Mouse (Mus musculus) kidney, adult 2 months (tissue): ENCODE data around the gene Zbtb7a. TPM values are rescaled to one million over a fixed set of nuclear protein-coding genes. Genes with fewer than 3 reads are reported as not detected.
A peak's percentile ranks its signal among the peaks of the same experiment; 100 is the strongest.

Source experiments
- DNase-seq: peaks from one replicate; pipeline ENCODE4 v3.0.0; 2021
- H3K27ac ChIP-seq: fragments of 200-500 bp; 2 replicates; pipeline ENCODE4 v1.5.1; 2012; ENCODE audit warnings: low read depth, low read length, control low read depth, inconsistent platforms; ENCODE audit not compliant: insufficient read depth
- H3K27me3 ChIP-seq: fragments of 200-500 bp; replicated peaks from 2 replicates; pipeline ENCODE4 v1.6.1; 2012; ENCODE audit warnings: mild to moderate bottlenecking, moderate library complexity, low read length, inconsistent platforms; ENCODE audit not compliant: control insufficient read depth, insufficient read depth
- H3K36me3 ChIP-seq: fragments of 200-500 bp; 2 replicates; pipeline ENCODE4 v1.6.1; 2012; ENCODE audit warnings: mild to moderate bottlenecking, moderate library complexity, low read length, inconsistent platforms; ENCODE audit not compliant: control insufficient read depth, insufficient read depth
- H3K4me1 ChIP-seq: fragments of 200-500 bp; 2 replicates; pipeline ENCODE4 v1.6.1; 2011; ENCODE audit warnings: low read length; ENCODE audit not compliant: control insufficient read depth, insufficient read depth
- H3K4me3 ChIP-seq: fragments of 200-500 bp; 2 replicates; pipeline ENCODE4 v1.5.1; 2011; ENCODE audit warnings: mild to moderate bottlenecking, low read depth, low read length, control low read depth; ENCODE audit not compliant: insufficient read depth
- CTCF ChIP-seq: fragments of 200-500 bp; conservative IDR thresholded peaks from 2 replicates; pipeline ENCODE4 v1.5.1; 2011; ENCODE audit warnings: low read depth, mild to moderate bottlenecking, control low read depth, low read length, moderate library complexity, mixed read lengths; ENCODE audit not compliant: insufficient read depth, insufficient read length
- POLR2A ChIP-seq: fragments of 200-500 bp; IDR thresholded peaks from one replicate; pipeline ENCODE4 v1.6.1; 2011; ENCODE audit warnings: low read depth, low read length, control low read depth
- WGBS: fragments of 180-500 bp; shearing (Covaris S2); methylation state at CpG from one replicate; pipeline ENCODE4 v1.1.7; 2018; 5-methylcytosine and 5-hydroxymethylcytosine counted together
- polyA plus RNA-seq: library from polyadenylated mRNA; depleted of rRNA; stranded (reverse); fragments of >200 nt; gene quantifications from 2 replicates; pipeline ENCODE4 v1.2.3, GENCODE M21; 2012

Gene Zbtb7a
- polyA plus RNA-seq, 1 experiment = 37.1 TPM

DNA sequence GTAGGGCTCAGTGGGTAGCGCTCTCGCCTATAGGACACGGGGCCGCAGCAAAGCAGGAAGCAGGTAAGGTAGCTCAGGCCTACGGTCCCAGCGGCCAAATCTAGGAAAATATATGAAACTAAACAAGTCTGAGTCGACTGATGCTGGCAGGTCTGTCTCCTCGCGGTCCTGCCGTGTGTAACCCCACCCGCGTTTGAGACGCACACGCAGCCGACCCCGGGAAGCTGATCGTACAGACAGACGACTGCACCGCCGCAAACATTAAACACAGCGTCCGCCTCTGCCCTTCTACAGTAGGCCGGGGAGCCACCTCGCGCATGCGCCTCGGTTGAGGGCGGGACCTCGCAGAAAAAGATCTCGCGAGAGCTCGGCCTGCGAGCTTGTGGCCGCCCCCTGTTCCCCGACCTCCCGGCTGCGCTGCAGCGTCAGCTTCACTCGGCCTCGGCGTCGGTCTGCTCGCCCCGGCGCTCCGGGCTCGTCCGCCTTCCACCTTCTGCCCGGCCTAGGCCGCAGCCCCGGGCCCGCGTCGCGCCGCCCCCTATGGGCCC, 29.4 kb upstream of the Zbtb7a start, which contains the start of gene Map2k2:
Gene Map2k2 (plus strand): TSS at position 351 of the 548 bp plus-strand sequence.
- WGBS = under 1% methylated on average over 56 of the region's 56 CpGs
- no peak for TF ChIP-seq CTCF
- TF ChIP-seq POLR2A = peak; percentile 94
- Histone ChIP-seq H3K4me1 (peaks cover 13% of the 10 kb centered on the region), H3K36me3 (no peaks in the 10 kb centered on the region), H3K4me3 (peak within 1 kb of the TSS; percentile 62), H3K27me3 (no peaks in the 10 kb centered on the region), H3K27ac (peak within 1 kb of the TSS; percentile 94)
- peak; percentile 98 for DNase-seq

DNA sequence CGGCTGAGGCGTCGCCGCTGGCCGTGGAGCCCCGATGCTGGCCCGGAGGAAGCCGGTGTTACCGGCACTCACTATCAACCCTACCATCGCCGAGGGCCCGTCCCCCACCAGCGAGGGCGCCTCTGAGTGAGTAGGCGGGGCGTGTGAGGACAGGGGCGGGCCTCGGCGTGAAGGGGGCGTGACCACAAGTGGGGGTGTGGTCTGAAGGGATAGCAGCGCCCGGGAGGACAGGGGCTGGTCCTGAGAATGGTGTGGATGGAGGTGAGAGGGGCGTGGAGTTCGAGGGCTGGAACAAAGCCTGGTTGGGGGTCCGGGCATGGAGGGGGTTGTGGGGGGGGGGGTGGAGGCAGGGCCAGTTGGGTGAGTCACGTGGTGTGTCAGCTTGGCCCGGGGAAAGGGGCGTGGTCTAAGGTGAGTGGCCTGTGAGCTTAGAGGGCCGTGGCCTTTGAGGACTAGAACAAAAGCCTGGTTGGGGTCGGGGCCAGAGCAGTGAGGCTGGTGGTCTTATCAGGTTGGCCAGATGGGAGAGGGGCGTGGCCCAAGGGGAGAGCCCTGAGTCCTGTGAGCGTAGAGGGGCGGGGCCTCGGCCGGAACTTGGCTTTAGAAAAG, 28.8 kb upstream of the Zbtb7a start:
- Histone ChIP-seq H3K4me1 (peaks cover 13% of the 10 kb centered on the region), H3K36me3 (no peaks in the 10 kb centered on the region), H3K27me3 (no peaks in the 10 kb centered on the region), H3K27ac (peak overlapping the region; percentile 90), H3K4me3 (peak overlapping the region; percentile 62)
- WGBS = 1% methylated on average over 34 of the region's 35 CpGs
- DNase-seq = peak; percentile 92
- TF ChIP-seq CTCF (no peak), POLR2A (no peak)

DNA sequence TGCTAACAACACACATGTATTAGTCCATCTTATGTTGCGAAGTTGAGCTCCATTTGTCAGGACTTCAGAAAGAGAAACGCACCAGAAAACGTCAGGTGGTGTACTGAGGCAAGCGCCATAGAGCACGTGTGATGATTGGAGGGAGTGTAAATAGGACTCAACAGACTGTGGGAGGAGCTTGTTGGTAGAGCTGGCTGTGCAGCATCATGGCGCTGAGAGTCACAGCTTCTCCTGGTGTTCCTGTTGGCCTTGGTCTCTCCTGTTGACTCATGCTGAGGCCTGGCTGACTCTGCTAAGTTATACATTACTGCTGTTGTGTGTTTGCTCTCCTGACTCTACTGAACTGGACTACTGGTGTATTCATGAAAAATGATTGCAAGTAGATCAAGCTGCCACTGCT, 22.1 kb upstream of the Zbtb7a start:
- H3K27me3 ChIP-seq = no peaks in the 10 kb centered on the region
- TF ChIP-seq CTCF (no peak), POLR2A (no peak)
- DNase-seq = no peak
- no peak overlapping the region for H3K27ac ChIP-seq
- no peaks in the 10 kb centered on the region for H3K4me1 ChIP-seq
- H3K4me3 ChIP-seq = no peak overlapping the region
- WGBS = 87% methylated on average over 6 of the region's 6 CpGs
- no peaks in the 10 kb centered on the region for H3K36me3 ChIP-seq

DNA sequence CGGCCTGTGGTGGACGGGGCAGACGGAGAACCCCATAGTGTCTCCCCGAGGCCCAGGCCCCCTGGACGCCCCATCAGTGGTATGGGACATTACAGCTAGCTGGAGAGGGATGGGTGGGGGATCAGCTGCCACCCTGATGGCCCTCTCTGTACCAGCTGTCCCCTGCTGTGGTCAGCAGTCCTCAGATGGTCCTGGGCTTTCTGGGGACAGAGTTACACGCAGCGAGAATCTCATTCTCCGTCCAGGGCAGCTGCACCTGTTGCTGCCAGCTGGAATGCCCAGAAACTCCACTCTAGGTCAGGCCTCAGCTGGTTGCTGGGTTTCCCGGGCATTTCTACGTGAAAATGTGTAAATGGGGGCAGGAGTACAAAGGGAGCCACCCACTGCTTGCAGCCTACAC, 15.4 kb upstream of the Zbtb7a start:
- no peak for TF ChIP-seq POLR2A
- no peak for TF ChIP-seq CTCF
- Histone ChIP-seq H3K36me3 (0 out of 2 replicates have a peak, but pooled peaks cover 1% of the 10 kb centered on the region), H3K27me3 (no peaks in the 10 kb centered on the region), H3K4me1 (no peaks in the 10 kb centered on the region), H3K4me3 (no peak overlapping the region), H3K27ac (no peak overlapping the region)
- no peak for DNase-seq
- WGBS = 92% methylated on average over 10 of the region's 10 CpGs

DNA sequence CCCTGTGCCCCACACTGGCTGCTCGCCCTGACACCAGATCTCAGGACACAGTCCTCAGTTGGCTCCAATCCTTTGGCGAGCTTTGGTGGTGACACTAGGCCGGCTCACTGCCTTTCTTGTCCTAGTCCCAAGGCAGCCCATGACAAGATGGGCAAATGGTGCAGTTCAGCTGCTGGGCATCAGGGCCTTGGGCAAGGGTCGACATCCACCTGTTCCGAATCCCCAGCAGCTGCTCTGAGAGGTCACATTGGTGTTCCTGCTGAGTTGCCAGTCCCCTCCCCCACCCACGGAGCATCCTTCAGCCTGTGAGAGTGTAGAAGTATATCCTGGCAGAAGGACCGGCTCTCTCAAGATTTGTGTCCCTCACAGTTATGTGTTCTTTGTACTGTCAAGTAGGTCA, 14.4 kb upstream of the Zbtb7a start:
- no peaks in the 10 kb centered on the region for H3K4me1 ChIP-seq
- no peak overlapping the region for H3K4me3 ChIP-seq
- WGBS = 75% methylated on average over 7 of the region's 7 CpGs
- no peaks in the 10 kb centered on the region for H3K27me3 ChIP-seq
- H3K36me3 ChIP-seq = 0 out of 2 replicates have a peak, but pooled peaks cover 1% of the 10 kb centered on the region
- DNase-seq = no peak
- no peak overlapping the region for H3K27ac ChIP-seq
- no peak for TF ChIP-seq CTCF
- no peak for TF ChIP-seq POLR2A

DNA sequence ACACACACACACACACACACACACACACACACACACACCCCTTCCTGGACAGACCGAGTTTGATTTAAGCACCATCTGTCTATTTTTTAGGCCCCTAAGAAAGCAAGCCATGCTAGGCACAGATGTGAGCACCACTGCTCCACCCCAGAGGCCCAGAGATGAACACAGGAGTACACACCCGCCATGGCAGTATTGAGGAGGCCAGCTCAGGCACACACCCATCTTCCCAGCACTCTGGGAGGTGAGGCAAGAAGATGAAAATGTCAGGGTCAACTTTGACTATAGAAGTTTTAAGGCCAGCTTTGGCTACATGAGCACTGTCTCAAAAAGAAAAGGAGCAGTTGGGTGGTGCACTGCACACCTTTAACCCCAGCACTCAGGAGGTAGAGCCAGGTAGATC, 12.1 kb upstream of the Zbtb7a start:
- no peak for DNase-seq
- no peaks in the 10 kb centered on the region for H3K4me1 ChIP-seq
- H3K4me3 ChIP-seq = no peak overlapping the region
- no peak overlapping the region for H3K27ac ChIP-seq
- H3K36me3 ChIP-seq = 0 out of 2 replicates have a peak, but pooled peaks cover 1% of the 10 kb centered on the region
- TF ChIP-seq POLR2A = no peak
- TF ChIP-seq CTCF = no peak
- 74% methylated on average over 2 of the region's 2 CpGs for WGBS
- H3K27me3 ChIP-seq = no peaks in the 10 kb centered on the region

DNA sequence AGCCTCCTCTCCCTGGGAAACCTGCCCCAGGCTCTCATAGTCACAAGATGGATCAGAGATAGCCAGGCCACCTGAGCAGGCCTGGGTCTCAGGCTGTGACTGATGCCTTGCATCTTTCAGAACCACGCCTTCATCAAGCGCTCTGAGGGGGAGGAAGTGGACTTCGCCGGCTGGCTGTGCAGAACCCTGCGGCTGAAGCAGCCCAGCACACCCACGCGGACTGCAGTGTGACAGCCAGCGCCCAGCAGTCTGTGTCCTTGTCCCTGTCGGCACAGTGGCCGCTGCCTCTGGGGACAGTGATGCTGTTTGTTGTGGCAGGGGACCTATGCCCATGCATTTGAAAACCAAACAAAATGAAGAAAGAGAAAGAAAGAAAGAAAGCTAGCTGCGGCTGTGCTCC, 11.5 kb upstream of the Zbtb7a start:
- Histone ChIP-seq H3K36me3 (0 out of 2 replicates have a peak, but pooled peaks cover 1% of the 10 kb centered on the region), H3K27me3 (no peaks in the 10 kb centered on the region), H3K4me3 (no peak overlapping the region), H3K4me1 (no peaks in the 10 kb centered on the region; the same call in 1 of the 2 replicates), H3K27ac (no peak overlapping the region)
- 71% methylated on average over 11 of the region's 11 CpGs for WGBS
- DNase-seq = no peak
- TF ChIP-seq POLR2A (no peak), CTCF (no peak)
